Mouse (Mus musculus) heart, postnatal 36 days (tissue): ENCODE results near the gene Tmx1. TPM values are rescaled to one million over a fixed set of nuclear protein-coding genes. Genes with fewer than 3 reads are reported as not detected.

Experiments used
- DNase-seq, 2 experiments: peaks; one replicate each; pipeline ENCODE4 v3.0.0; 2021 to 2022
- intact Hi-C: fragments of 180-260 bp; cut with DNase I; formaldehyde crosslinking; loops from one replicate; pipeline ENCODE4 v1.15.1; 2025
- total RNA-seq, 2 experiments: library from RNA; stranded (reverse); gene quantifications; 2 replicates each; pipeline ENCODE4 v1.2.3; 2021

The Tmx1 gene
- 10 to 100 TPM; 37.7 to 38.6 TPM for total RNA-seq

DNA sequence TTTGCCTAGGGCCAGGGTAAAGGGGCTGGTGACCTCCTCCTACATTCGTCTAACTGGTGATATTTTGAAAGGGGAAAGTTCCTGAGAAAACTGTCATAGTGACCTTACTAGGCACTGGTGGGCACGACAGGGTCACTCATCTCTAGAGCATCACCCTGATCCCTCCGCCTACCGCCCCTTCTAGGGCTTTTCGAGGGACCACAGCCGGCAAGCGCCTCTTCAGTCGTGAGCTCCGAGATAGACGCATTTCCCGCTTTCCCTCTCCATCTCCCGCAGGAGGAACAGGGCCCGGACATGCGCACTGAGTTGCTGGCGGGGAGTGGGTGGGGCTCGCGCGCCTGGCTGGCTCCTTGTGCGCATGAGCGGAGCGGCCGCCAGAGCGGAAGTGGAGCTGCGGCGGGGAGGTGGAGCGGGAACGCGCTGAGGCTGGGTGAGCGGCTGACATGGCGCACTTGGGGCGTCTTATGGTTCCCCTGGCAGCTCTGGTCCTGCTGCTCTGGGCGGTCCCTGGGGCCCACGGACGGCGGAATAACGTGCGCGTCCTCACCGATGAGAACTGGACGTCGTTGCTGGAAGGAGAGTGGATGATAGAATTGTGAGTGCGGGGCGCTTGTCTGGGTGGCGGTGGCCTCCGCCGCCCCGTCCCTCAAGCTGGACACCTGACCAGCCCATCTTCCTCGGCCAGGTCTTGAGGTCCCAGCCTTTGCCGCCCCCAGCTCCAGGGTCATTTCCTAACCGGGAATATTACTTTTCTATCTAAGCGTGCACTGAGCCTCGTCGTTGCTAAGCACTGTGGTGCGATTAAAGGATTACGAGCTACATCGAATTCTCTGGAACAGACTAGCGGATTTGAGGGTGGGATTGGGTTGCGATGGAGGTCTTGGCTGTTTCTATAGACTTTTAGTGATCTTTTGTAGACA, at the start of gene Tmx1:
Gene Tmx1, plus strand, starts transcription at position 370 of the 920 bp plus-strand sequence.
- DNase-seq, result peak; percentile 99
- intact Hi-C loops, result loop anchor here (10.0 kb wide), 1 partner anchor 682 kb away; the partner anchor contains the start of genes 2700049A03Rik and Timm9

DNA sequence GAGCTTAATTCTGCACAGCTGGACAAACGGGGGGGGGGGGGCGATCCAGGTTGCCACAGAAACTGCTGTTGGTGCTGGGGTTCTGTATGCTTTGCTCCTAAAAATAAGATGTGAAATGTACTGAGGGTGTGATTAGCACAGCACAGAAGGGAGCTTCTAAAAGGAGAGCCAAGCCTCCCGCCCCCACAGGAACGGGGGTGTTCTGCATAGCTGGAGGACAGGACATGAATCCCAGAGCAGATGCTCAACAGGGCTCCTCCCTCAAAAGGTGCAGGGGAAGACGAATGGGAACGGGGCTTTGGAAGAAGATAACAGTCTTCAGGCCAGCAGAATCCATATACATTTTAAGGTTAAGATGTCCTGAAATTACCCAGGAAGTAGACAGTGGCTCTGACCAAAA, 48.6 kb upstream of the Tmx1 start:
- intact Hi-C loops, result no loop called here
- no peak for DNase-seq

DNA sequence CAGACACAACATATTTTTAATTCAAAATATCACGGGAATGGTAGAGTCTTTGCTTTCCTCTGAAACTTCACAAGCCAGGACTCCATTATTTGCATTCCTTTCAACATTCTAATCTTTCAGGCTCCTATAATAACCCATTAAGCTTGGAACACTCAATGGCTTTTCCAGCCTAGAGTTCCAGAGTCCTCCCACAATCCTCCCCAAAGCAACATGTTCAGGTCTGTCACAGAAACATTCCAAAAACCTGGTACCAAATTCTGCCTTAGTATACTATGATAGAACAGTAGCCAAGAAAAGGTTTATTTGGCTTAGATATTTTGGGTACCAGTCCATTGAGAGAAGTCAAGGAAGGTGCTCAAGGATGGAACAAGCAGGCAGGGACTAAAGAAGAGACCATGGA, 44.5 kb upstream of the Tmx1 start:
- no peak for DNase-seq
- intact Hi-C loops, result no loop called here

DNA sequence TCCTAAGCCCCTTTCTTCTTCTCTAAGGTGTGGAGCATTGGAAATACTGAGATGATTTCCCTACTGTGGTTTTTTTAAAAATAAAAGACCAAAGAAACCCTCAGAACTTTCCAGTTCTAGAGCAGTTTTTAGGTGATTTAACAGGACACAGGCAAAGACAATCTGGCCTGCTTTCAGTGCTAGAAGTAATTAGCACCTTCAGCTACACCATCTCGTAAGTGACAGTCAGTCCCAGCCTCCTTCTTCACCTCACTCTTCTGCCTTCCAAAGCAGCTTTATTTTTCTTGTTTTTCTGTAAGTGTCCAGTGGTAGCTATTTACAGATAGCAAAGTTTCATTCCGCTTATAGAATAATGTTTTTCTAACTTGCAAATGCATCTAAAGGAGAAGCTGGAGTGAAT, 43.3 kb upstream of the Tmx1 start:
- intact Hi-C loops, result no loop called here
- DNase-seq, result no peak

DNA sequence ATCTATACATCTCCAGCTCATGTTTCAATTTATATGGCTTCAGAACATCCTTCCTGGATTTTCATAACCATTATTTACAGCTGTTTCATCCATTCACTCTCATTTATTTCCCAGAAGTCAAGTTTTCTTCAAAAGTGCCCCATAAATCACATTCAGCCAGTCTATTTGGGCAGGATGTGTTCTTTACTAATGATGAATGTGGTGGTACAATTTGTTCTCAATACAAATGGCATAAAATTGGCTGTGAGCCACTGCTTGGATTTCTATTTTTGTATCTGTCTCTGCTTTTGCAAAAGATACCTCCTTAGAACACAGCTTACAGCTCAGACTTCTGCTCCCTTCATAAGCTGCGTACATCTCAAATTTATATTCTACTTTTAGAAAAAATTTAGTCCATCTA, 32.7 kb upstream of the Tmx1 start:
- no peak for DNase-seq
- intact Hi-C loops, result no loop called here

DNA sequence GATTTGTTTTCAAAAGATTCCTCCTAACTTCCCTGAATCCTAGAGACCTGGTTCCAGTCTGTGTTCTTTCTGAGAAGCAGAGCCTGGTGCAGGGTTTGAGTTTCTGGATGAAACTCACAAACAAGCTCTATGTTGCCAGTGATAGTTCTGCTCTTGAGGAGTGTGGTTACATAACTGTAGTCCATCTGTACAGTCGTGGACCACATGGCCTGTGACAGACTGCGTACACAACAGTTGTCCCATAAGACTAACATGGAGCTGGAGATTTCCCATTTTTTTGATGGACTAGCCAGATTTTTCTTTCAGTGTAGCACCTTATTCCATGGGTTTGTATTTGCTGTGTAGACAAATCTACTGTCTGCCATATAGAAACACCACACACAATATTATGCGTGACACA, 31.9 kb upstream of the Tmx1 start:
- DNase-seq, result no peak
- intact Hi-C loops, result no loop called here

DNA sequence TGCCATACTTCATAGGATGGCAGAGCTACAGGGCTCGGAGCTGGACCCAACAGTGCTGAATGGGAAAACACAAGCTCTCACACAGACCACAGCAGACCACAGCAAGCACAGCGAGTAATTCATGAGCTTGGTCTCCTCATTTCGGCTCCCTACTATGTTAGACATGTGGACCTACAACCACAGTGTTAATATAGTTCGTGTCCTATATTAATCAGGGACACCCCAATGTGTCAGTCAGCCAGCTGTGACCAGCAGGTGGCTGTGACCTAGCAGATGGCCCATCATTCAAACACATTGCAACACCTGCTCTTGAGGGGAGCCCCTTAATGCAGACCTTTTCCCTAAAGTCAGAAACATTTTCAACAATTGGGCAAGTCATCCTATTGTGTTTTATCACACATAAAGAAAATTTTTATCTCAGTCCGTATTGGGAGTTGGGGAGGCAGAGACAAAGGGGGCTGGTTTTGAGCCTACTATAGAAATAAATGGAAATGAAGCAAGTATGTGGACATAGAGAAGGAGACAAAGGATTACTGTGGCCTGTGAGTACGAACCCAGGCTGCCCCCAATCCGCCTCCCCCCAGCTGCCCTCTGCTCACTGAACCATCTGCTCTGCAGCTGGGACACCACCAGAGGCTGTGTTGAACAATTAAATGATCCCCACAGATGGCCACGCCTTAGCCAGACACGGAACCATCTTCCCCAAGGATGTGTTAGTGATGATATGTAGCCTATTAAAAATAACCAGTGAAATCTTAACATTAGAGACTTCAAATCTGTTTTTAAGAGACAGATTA, 30.4 kb upstream of the Tmx1 start:
- no peak for DNase-seq
- intact Hi-C loops, result no loop called here

DNA sequence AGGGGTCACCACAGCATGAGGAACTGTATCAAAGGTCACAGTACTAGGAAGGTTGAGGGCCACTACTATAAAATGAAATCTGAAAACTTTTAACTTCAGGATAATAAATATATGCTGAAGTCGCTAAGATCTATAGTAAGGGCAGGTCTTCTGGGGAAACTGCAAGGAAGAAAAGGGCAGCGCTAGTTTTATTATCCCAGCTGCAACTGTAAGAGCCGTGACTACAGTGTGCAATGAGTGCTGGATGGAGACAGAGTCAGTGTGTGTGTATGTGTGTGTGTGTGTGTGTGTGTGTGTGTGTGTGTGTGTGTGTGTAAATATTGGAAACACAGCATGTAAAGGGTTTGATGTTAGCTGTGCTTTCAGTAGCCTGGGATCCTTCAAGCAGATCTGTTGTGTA, 25.0 kb upstream of the Tmx1 start:
- intact Hi-C loops, result no loop called here
- DNase-seq, result no peak

DNA sequence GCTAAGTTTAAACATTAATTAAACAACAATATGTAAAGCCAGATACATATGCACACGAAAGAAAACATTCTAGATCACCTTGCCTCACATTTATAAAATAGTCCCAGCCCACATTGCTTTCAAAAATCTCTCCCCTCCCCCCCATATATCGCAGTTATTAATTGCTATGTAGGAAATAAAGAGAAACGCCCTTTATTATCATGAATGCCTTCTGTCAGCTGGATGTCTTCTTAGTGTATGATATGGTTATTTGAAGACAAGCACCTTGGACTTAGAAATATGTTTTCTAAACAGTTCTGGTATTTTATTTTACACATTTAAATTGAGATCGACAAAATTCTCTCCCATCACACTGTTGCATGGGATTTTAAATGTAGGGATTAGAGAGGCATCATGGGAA, 23.3 kb upstream of the Tmx1 start:
- intact Hi-C loops, result loop anchor here (1.0 kb wide), 1 partner anchor 195 kb away; no protein-coding TSS in a partner anchor
- no peak for DNase-seq

DNA sequence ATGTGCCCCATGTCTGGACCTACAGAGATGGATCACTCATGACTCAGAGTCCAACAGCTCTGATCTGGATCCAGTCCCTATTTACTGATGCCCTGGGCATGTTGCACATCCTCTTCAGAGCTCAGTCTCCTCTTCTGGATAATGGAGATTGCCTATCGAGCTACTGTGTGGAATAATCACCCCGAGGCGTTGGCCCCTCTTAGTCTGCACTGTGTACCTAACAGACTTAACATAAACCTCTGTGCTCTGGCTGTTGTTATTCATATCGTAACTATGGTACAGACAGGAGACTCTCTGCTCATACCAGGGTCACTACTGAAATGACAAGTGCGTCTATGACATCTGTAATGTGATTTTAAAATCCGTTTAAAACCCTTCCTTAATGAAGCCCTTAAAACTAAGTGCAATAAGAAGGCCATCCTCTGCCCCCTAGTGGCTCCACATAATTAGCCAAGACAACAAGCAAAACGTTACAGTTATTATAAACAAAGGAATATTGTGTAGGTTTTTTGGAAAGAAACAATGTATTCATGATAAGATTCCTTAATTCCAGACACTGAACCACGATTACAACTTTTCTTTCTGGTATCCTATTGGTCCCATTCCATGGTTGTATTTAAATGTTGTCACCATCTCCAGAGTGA, 22.5 kb upstream of the Tmx1 start:
- intact Hi-C loops, result loop anchor here (1.0 kb wide), 1 partner anchor 196 kb away; no protein-coding TSS in a partner anchor
- peak in 1 of 2 experiments; percentile 24 for DNase-seq

DNA sequence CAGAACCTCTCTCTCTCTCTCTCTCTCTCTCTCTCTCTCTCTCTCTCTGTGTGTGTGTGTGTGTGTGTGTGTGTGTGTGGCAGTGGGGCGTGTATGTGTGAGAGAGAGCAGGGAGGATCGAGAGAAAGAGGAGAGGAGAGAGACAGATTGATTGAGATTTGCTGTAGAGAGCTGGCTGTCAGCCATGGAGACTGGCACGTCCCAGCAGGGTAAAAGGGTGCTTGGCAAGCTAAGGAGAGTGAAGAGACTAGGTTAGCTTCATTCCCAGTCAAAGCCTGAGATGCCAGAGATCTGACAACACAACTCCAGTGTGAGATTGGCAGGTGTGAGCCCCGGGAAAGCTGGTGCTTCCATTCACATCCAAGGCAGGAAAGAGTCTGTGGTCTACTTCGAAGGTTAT, 21.5 kb upstream of the Tmx1 start:
- intact Hi-C loops, result no loop called here
- no peak for DNase-seq

DNA sequence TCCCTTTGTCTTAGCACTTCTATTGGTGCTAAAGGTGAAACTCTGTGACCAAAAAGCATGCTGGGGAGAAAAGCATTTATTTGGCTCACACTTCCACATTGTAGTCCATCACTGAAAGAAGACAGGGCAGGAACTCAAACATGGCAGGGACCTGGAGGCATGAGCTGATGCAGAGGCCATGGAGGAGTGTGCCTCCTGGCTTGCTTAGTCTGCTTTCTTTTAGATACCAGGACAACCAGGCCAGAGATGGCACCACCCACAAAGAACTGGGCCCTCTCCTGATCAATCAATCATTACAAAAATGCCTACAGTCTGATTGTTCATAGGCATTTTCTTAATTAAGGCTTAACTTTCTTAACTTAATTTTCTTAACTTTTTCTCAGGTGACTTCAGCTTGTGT, 2.9 kb upstream of the Tmx1 start:
- intact Hi-C loops, result loop anchor here (10.0 kb wide), 1 partner anchor 685 kb away; the partner anchor contains the start of genes 2700049A03Rik and Timm9
- no peak for DNase-seq

DNA sequence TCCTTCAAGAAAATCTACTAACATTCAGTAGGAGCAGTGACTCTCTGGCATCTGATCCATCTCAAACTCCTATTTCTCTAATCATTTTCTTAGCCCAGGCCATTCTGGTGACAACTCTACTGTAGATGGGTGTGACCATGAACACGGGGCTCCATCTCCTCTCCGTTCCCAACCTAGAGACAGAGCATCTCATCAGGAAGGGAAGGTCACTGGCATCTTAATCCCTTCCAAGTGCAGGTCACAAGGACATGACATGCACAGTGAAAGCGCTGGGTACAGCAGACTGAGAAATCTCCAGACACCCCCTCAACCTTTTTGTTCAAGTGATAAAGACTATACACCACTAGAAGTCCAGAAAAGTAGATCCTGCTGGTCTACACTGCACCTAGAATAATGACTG, 1.4 kb upstream of the Tmx1 start:
- intact Hi-C loops, result loop anchor here (10.0 kb wide), 1 partner anchor 683 kb away; the partner anchor contains the start of genes 2700049A03Rik and Timm9

DNA sequence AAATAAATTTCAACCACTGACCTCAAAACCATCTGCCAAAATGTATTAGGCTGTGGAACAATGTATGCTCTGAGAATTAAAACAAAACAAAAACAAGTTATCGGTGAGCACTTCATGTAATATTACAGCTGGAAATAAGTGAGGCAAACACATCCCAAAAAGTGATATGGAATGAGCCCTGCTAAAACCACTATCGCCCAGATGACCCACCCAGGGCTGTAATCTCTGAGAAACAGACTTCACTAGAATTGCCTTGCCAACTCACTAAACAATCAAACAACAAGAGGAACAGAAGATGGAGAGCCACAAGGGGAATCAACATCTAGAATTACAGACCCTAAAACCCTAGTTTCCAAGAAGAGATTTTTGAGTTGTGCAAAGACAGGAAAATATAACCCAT, 752 bp upstream of the Tmx1 start:
- DNase-seq, result no peak
- intact Hi-C loops, result loop anchor here (10.0 kb wide), 1 partner anchor 683 kb away; the partner anchor contains the start of genes 2700049A03Rik and Timm9

More for the DNA sequence above, 1.4 kb upstream of the Tmx1 start:
- no peak for DNase-seq

DNA sequence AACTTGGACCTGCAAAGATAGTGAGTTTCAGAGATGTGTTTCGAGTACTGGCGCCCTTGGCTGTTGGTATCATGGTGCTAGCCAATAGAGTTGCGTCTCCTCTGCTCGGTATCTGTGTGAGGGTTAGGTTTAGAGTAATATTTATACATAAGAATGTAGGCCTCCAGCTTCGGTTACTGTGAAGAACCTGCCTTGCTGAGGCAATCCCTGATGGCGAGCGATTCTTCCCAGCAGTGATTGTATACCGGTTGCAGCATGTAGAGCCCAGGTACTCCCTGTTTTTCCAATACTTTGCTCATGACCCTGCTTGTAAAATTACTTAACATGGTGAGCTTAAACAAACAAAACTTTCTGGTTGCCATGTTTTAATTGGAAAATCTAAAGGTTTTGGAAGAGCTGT, 2.3 kb downstream of the Tmx1 start:
- DNase-seq, result no peak
- intact Hi-C loops, result loop anchor here (10.0 kb wide), 1 partner anchor 680 kb away; the partner anchor contains the start of genes 2700049A03Rik and Timm9

DNA sequence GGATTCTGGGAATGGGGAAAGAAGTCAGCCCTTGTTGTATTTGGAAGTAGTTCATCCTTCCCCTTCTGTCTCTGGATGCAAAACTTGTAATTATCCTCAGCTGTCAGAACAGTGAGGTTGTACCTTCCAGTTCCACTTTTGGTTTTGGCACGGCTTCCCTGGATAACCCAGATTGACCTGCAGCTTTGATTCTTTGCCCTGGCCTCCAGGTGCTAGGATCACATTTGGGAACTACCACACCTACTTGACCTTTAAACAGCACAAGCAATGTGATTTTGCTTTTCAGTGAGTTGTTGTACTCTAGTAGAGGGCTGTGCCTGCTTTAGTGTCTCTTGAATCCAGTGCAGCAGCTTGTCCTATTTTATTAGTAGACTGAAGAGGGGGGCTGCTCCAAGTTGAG, 6.7 kb downstream of the Tmx1 start:
- intact Hi-C loops, result loop anchor here (10.0 kb wide), 1 partner anchor 675 kb away; the partner anchor contains the start of genes 2700049A03Rik and Timm9
- DNase-seq, result no peak

DNA sequence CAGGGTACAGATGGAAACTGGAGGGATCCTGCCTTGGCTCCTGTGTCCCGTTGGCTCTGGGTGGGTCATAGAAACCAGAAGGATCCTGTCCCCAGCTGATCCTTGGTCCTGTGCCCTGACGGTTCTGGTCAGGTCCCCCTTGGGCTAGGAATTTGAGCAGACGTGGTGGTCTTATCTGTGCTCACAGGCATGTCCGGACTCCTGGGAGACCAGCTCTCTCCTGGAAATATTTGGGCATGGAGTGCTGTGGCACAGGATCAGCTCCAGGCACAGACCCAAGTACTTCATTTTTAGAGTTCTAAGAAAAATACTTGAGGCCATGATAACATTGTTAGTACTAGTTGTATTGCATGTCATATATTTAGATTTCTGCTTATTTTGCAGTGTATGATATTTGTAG, 11.1 kb downstream of the Tmx1 start:
- peak; percentile 18 to 33 for DNase-seq
- intact Hi-C loops, result no loop called here

DNA sequence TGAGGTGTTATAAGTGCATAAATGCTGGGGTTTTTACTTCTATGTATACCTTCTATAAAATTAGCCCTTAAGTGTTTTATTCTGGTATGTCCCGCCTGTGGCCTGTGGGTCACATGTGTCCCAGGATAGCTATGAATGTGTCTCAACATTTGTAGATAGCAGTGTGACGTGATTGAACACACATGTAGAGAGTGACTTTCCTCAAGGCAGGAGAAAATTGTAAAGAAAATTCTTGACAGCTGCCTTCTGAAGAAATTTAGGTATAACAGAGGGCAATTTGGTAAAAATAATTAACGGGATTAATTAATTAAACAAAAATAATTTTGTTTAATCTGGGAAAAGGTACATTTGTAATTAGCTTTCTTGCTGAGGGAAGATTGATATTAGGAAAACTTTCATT, 22.4 kb downstream of the Tmx1 start:
- intact Hi-C loops, result no loop called here
- no peak for DNase-seq

DNA sequence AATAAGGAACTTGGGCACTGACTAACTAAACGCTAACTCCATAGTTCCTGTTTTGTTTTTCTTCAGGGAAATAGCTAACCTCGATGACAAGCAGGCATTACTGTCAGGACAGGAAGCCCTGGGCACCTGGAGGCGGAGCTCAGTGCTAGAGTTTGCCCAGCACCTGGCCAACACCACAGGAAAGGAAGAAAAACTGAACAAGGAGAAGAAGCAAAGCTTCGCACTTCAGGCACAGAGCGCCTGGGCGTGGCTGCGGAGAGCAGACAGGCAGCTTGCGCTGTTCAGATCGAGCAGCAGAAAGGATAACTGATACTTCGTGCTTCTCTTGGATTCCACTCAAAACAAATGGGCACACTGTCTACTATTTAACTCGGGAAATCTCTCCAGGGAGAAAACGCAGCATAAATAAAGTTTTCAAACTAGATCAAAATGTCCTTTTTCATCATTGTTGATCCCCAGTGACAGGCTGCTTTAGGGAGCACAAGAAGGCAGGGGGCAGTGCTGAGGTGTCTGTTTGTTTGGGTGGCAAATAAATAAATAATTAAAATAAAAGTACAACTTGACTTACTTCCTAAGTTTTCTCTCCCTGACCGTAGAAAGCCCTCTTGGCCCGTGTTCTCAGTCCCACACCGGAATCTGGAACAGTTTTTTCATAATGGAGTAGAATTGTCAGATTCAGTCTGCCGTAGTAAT, 24.1 kb downstream of the Tmx1 start:
- intact Hi-C loops, result no loop called here
- DNase-seq, result no peak
